Mouse (Mus musculus): ENCODE results near the gene Pard3. TPM values are rescaled to one million over a fixed set of nuclear protein-coding genes. Genes with fewer than 3 reads are reported as not detected.
A peak's percentile ranks its signal among the peaks of the same experiment; 100 is the strongest.

Gene Pard3
- polyA plus RNA-seq, 1 experiment from 2014 or later, result 30.9 TPM

- ATAC-seq (ENCODE audit: low FRiP score), result no peak
- Histone ChIP-seq H3K36me3 (ENCODE audit: control insufficient read depth, insufficient read depth, low read length) (no peaks in the 10 kb centered on the region), H3K4me3 (ENCODE audit: low read depth, low read length) (no peak overlapping the region), H3K9me3 (ENCODE audit: control insufficient read depth, low read length) (no peaks in the 10 kb centered on the region), H3K9ac (ENCODE audit: low read depth, low read length) (no peak overlapping the region), H3K4me1 (replicated peaks; ENCODE audit: control insufficient read depth, insufficient read depth, low read length) (no peaks in the 10 kb centered on the region), H3K27ac (ENCODE audit: low read depth, low read length) (no peak overlapping the region), H3K4me2 (replicated peaks; ENCODE audit: low read depth, low read length) (no peak overlapping the region), H3K27me3 (ENCODE audit: control insufficient read depth, insufficient read depth, low read length) (no peaks in the 10 kb centered on the region)
- WGBS, result 89% methylated on average over 2 of the region's 2 CpGs
- no peak for DNase-seq (ENCODE audit: low spot score)
These were observed 478.5 kb downstream of the Pard3 start for GRCm38 (mm10) chr8:127542162-127542561.

GRCm38 (mm10) chr8:127543676-127544075, 480.0 kb downstream of the Pard3 start:
- H3K27ac ChIP-seq (ENCODE audit: low read depth, low read length), result no peak overlapping the region
- 76% methylated on average over 7 of the region's 7 CpGs for WGBS

GRCm38 (mm10) chr8:127546161-127546560, 482.5 kb downstream of the Pard3 start:
- Histone ChIP-seq H3K4me1 (replicated peaks; ENCODE audit: control insufficient read depth, insufficient read depth, low read length) (no peaks in the 10 kb centered on the region), H3K9me3 (ENCODE audit: control insufficient read depth, low read length) (no peaks in the 10 kb centered on the region), H3K36me3 (ENCODE audit: control insufficient read depth, insufficient read depth, low read length) (no peaks in the 10 kb centered on the region), H3K9ac (ENCODE audit: low read depth, low read length) (no peak overlapping the region), H3K4me3 (ENCODE audit: low read depth, low read length) (no peak overlapping the region), H3K27me3 (ENCODE audit: control insufficient read depth, insufficient read depth, low read length) (no peaks in the 10 kb centered on the region), H3K4me2 (replicated peaks; ENCODE audit: low read depth, low read length) (no peak overlapping the region), H3K27ac (ENCODE audit: low read depth, low read length) (no peak overlapping the region)
- no peak for DNase-seq (ENCODE audit: low spot score)
- 80% methylated on average over 2 of the region's 2 CpGs for WGBS
- no peak for ATAC-seq (ENCODE audit: low FRiP score)

More at GRCm38 (mm10) chr8:127543676-127544075, 480.0 kb downstream of the Pard3 start:
- Histone ChIP-seq H3K9me3 (ENCODE audit: control insufficient read depth, low read length) (no peaks in the 10 kb centered on the region), H3K4me1 (replicated peaks; ENCODE audit: control insufficient read depth, insufficient read depth, low read length) (no peaks in the 10 kb centered on the region), H3K4me3 (ENCODE audit: low read depth, low read length) (no peak overlapping the region), H3K36me3 (ENCODE audit: control insufficient read depth, insufficient read depth, low read length) (no peaks in the 10 kb centered on the region), H3K9ac (ENCODE audit: low read depth, low read length) (no peak overlapping the region), H3K27me3 (ENCODE audit: control insufficient read depth, insufficient read depth, low read length) (no peaks in the 10 kb centered on the region), H3K4me2 (replicated peaks; ENCODE audit: low read depth, low read length) (no peak overlapping the region)
- ATAC-seq (ENCODE audit: low FRiP score), result no peak
- no peak for DNase-seq (ENCODE audit: low spot score)

- H3K36me3 ChIP-seq (ENCODE audit: control insufficient read depth, insufficient read depth, low read length), result no peaks in the 10 kb centered on the region
- no peak overlapping the region for H3K4me2 ChIP-seq (replicated peaks; ENCODE audit: low read depth, low read length)
- no peaks in the 10 kb centered on the region for H3K27me3 ChIP-seq (ENCODE audit: control insufficient read depth, insufficient read depth, low read length)
- no peak overlapping the region for H3K9ac ChIP-seq (ENCODE audit: low read depth, low read length)
- no peaks in the 10 kb centered on the region for H3K4me1 ChIP-seq (replicated peaks; ENCODE audit: control insufficient read depth, insufficient read depth, low read length)
- no peak for DNase-seq (ENCODE audit: low spot score)
- no peak for ATAC-seq (ENCODE audit: low FRiP score)
- no peaks in the 10 kb centered on the region for H3K9me3 ChIP-seq (ENCODE audit: control insufficient read depth, low read length)
- H3K4me3 ChIP-seq (ENCODE audit: low read depth, low read length), result no peak overlapping the region
- no peak overlapping the region for H3K27ac ChIP-seq (ENCODE audit: low read depth, low read length)
- 81% methylated on average over 4 of the region's 4 CpGs for WGBS
These were observed 487.2 kb downstream of the Pard3 start for GRCm38 (mm10) chr8:127550928-127551327.

- Histone ChIP-seq H3K9ac (ENCODE audit: low read depth, low read length) (no peak overlapping the region), H3K27me3 (ENCODE audit: control insufficient read depth, insufficient read depth, low read length) (no peaks in the 10 kb centered on the region), H3K9me3 (ENCODE audit: control insufficient read depth, low read length) (no peaks in the 10 kb centered on the region), H3K4me3 (ENCODE audit: low read depth, low read length) (no peak overlapping the region), H3K4me2 (replicated peaks; ENCODE audit: low read depth, low read length) (no peak overlapping the region), H3K4me1 (replicated peaks; ENCODE audit: control insufficient read depth, insufficient read depth, low read length) (no peaks in the 10 kb centered on the region), H3K36me3 (ENCODE audit: control insufficient read depth, insufficient read depth, low read length) (no peaks in the 10 kb centered on the region), H3K27ac (ENCODE audit: low read depth, low read length) (no peak overlapping the region)
- ATAC-seq (ENCODE audit: low FRiP score), result peak; percentile 71; the same call in 1 of the 2 replicates
- 50% methylated on average over 11 of the region's 11 CpGs for WGBS
- DNase-seq (ENCODE audit: low spot score), result peak; percentile 19
These were observed 488.5 kb downstream of the Pard3 start for GRCm38 (mm10) chr8:127552161-127552595.

GRCm38 (mm10) chr8:127552836-127553235, 489.1 kb downstream of the Pard3 start:
- Histone ChIP-seq H3K27me3 (ENCODE audit: control insufficient read depth, insufficient read depth, low read length) (no peaks in the 10 kb centered on the region), H3K4me2 (replicated peaks; ENCODE audit: low read depth, low read length) (no peak overlapping the region), H3K4me1 (replicated peaks; ENCODE audit: control insufficient read depth, insufficient read depth, low read length) (no peaks in the 10 kb centered on the region), H3K27ac (ENCODE audit: low read depth, low read length) (no peak overlapping the region), H3K4me3 (ENCODE audit: low read depth, low read length) (no peak overlapping the region), H3K36me3 (ENCODE audit: control insufficient read depth, insufficient read depth, low read length) (no peaks in the 10 kb centered on the region), H3K9me3 (ENCODE audit: control insufficient read depth, low read length) (no peaks in the 10 kb centered on the region), H3K9ac (ENCODE audit: low read depth, low read length) (no peak overlapping the region)
- DNase-seq (ENCODE audit: low spot score), result no peak
- no peak for ATAC-seq (ENCODE audit: low FRiP score)
- 91% methylated on average over 13 of the region's 13 CpGs for WGBS

- Histone ChIP-seq H3K9me3 (ENCODE audit: control insufficient read depth, low read length) (no peaks in the 10 kb centered on the region), H3K4me1 (replicated peaks; ENCODE audit: control insufficient read depth, insufficient read depth, low read length) (no peaks in the 10 kb centered on the region), H3K4me2 (replicated peaks; ENCODE audit: low read depth, low read length) (no peak overlapping the region), H3K4me3 (ENCODE audit: low read depth, low read length) (no peak overlapping the region), H3K36me3 (ENCODE audit: control insufficient read depth, insufficient read depth, low read length) (no peaks in the 10 kb centered on the region), H3K9ac (ENCODE audit: low read depth, low read length) (no peak overlapping the region), H3K27me3 (ENCODE audit: control insufficient read depth, insufficient read depth, low read length) (no peaks in the 10 kb centered on the region), H3K27ac (ENCODE audit: low read depth, low read length) (no peak overlapping the region)
- 74% methylated on average over 5 of the region's 5 CpGs for WGBS
- DNase-seq (ENCODE audit: low spot score) (no peak), ATAC-seq (ENCODE audit: low FRiP score) (no peak)
These were observed 489.9 kb downstream of the Pard3 start for GRCm38 (mm10) chr8:127553582-127553981.

- 68% methylated on average over 2 of the region's 2 CpGs for WGBS
- Histone ChIP-seq H3K36me3 (ENCODE audit: control insufficient read depth, insufficient read depth, low read length) (no peaks in the 10 kb centered on the region), H3K9me3 (ENCODE audit: control insufficient read depth, low read length) (no peaks in the 10 kb centered on the region), H3K9ac (ENCODE audit: low read depth, low read length) (no peak overlapping the region), H3K27ac (ENCODE audit: low read depth, low read length) (no peak overlapping the region), H3K4me2 (replicated peaks; ENCODE audit: low read depth, low read length) (no peak overlapping the region), H3K27me3 (ENCODE audit: control insufficient read depth, insufficient read depth, low read length) (no peaks in the 10 kb centered on the region), H3K4me3 (ENCODE audit: low read depth, low read length) (no peak overlapping the region), H3K4me1 (replicated peaks; ENCODE audit: control insufficient read depth, insufficient read depth, low read length) (no peaks in the 10 kb centered on the region)
- no peak for DNase-seq (ENCODE audit: low spot score)
- no peak for ATAC-seq (ENCODE audit: low FRiP score)
These were observed 492.1 kb downstream of the Pard3 start for GRCm38 (mm10) chr8:127555795-127556194.

- WGBS, result 35% methylated on average over 11 of the region's 11 CpGs
- H3K9me3 ChIP-seq (ENCODE audit: control insufficient read depth, low read length), result no peaks in the 10 kb centered on the region
- ATAC-seq (ENCODE audit: low FRiP score) (no peak), DNase-seq (ENCODE audit: low spot score) (no peak)
- H3K4me2 ChIP-seq (replicated peaks; ENCODE audit: low read depth, low read length), result no peak overlapping the region
- no peaks in the 10 kb centered on the region for H3K36me3 ChIP-seq (ENCODE audit: control insufficient read depth, insufficient read depth, low read length)
- no peak overlapping the region for H3K4me3 ChIP-seq (ENCODE audit: low read depth, low read length)
- no peak overlapping the region for H3K9ac ChIP-seq (ENCODE audit: low read depth, low read length)
- H3K4me1 ChIP-seq (replicated peaks; ENCODE audit: control insufficient read depth, insufficient read depth, low read length), result no peaks in the 10 kb centered on the region
- H3K27ac ChIP-seq (ENCODE audit: low read depth, low read length), result no peak overlapping the region
- H3K27me3 ChIP-seq (ENCODE audit: control insufficient read depth, insufficient read depth, low read length), result no peaks in the 10 kb centered on the region
These were observed 493.3 kb downstream of the Pard3 start for GRCm38 (mm10) chr8:127556964-127557363.
